Mouse (Mus musculus) megakaryocyte, embryonic 14.5 days (primary cell): ENCODE measurements around the gene Pde4d. TPM values are rescaled to one million over a fixed set of nuclear protein-coding genes. Genes with fewer than 3 reads are reported as not detected.

Experiments
- H3K27me3 ChIP-seq: replicated peaks from 2 replicates; pipeline ENCODE3; 2012; ENCODE audit warnings: inconsistent platforms
- H3K36me3 ChIP-seq: replicated peaks from 2 replicates; pipeline ENCODE3; 2012; ENCODE audit warnings: low read length, inconsistent platforms, mixed read lengths
- H3K4me1 ChIP-seq: 2 replicates; pipeline ENCODE4 v1.6.1; 2012; ENCODE audit warnings: inconsistent platforms
- H3K4me3 ChIP-seq: replicated peaks from 2 replicates; pipeline ENCODE3; 2012; ENCODE audit warnings: moderate library complexity, mild to moderate bottlenecking, inconsistent platforms
- H3K9me3 ChIP-seq: 2 replicates; pipeline ENCODE4 v1.6.1; 2012; ENCODE audit warnings: inconsistent platforms
- FLI1 ChIP-seq: IDR thresholded peaks from 2 replicates; pipeline ENCODE4 v1.6.1; 2012; ENCODE audit warnings: low read length, inconsistent platforms, mixed read lengths
- GATA1 ChIP-seq: IDR thresholded peaks from 3 replicates; pipeline ENCODE4 v1.6.1; 2012; ENCODE audit warnings: mixed read lengths, low read length, inconsistent platforms, borderline replicate concordance
- polyA plus RNA-seq: library from polyadenylated mRNA; stranded (reverse); fragments of >175 nt; gene quantifications from 2 replicates; pipeline ENCODE4 v1.2.3, GENCODE M21; 2012; ENCODE audit warnings: low replicate concordance; ENCODE audit not compliant: insufficient read depth

Pde4d gene
- polyA plus RNA-seq, 1 experiment = 2.8 TPM

DNA sequence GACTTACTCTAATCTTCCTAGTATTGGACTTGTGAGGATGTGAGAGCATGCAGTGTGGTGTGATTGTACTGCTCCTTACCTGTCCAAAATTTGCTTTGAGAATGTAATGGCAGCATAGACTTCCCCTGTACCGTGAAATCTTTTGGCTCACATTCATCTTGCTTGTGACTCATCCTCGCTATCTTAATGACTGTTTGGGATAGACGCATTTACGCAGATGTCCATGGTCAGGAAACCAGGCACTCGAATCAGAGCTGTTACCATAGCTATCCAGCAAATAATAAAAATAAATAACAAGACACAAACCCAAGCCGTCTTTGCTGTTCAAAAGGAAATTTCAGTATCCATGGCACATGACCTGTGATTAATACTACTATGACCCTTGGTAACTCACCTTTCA, 829.5 kb downstream of the Pde4d start:
- H3K27me3 ChIP-seq = no peaks in the 10 kb centered on the region
- H3K9me3 ChIP-seq = no peaks in the 10 kb centered on the region
- H3K4me3 ChIP-seq = no peak overlapping the region
- TF ChIP-seq GATA1 (no peak), FLI1 (no peak)
- H3K36me3 ChIP-seq = no peaks in the 10 kb centered on the region
- no peaks in the 10 kb centered on the region for H3K4me1 ChIP-seq

DNA sequence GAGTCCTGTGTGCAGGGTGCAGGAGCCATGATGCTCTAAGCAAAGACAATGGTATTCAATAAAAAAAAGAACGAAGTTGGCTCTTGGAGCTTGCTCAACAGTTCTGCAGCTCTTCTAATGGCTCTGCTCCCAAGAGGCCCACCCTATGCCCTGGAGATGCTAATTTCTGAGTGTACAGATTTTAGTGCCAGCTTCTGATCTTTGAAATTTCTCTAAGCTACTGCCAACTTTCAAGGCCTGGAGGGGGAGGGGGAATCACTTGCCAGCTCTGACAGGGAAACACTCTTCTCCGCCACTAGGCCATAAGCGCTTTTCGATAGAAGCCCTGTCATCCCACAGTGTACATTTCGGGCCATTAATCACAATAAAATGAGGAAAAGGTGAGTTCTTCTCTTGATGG, 830.7 kb downstream of the Pde4d start:
- no peaks in the 10 kb centered on the region for H3K36me3 ChIP-seq
- TF ChIP-seq FLI1 (no peak), GATA1 (no peak)
- H3K27me3 ChIP-seq = no peaks in the 10 kb centered on the region
- H3K9me3 ChIP-seq = no peaks in the 10 kb centered on the region
- H3K4me3 ChIP-seq = no peak overlapping the region
- no peaks in the 10 kb centered on the region for H3K4me1 ChIP-seq

DNA sequence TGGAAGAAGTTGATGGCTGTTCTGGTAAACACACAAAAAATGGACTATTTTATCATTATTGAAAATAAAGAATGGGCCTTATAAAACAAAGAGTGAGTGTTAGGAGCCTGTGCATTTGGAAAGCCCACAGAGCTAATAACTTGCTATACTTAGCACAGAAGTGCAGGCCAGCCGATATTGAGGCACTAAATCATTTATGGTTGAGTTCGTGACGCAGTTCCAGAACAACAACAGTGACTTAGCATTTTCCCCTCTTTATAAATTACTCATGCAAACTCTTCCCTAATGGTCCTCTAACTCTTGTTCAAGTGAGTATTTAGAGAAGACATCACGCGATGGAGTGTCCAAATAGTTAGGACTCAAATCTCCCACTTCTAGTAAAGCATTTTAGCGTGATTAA, 837.7 kb downstream of the Pde4d start:
- no peak overlapping the region for H3K4me3 ChIP-seq
- no peak for TF ChIP-seq GATA1
- TF ChIP-seq FLI1 = no peak

GRCm38 (mm10) chr13:109290922-109291321, 841.2 kb downstream of the Pde4d start:
- H3K36me3 ChIP-seq = no peaks in the 10 kb centered on the region
- H3K27me3 ChIP-seq = no peaks in the 10 kb centered on the region
- TF ChIP-seq GATA1 = no peak
- peaks cover 12% of the 10 kb centered on the region for H3K4me1 ChIP-seq
- no peak overlapping the region for H3K4me3 ChIP-seq
- no peaks in the 10 kb centered on the region for H3K9me3 ChIP-seq

More for the DNA sequence above, 837.7 kb downstream of the Pde4d start:
- Histone ChIP-seq H3K9me3 (no peaks in the 10 kb centered on the region), H3K27me3 (no peaks in the 10 kb centered on the region), H3K36me3 (no peaks in the 10 kb centered on the region), H3K4me1 (0 out of 2 replicates have a peak, but pooled peaks cover 5% of the 10 kb centered on the region)

DNA sequence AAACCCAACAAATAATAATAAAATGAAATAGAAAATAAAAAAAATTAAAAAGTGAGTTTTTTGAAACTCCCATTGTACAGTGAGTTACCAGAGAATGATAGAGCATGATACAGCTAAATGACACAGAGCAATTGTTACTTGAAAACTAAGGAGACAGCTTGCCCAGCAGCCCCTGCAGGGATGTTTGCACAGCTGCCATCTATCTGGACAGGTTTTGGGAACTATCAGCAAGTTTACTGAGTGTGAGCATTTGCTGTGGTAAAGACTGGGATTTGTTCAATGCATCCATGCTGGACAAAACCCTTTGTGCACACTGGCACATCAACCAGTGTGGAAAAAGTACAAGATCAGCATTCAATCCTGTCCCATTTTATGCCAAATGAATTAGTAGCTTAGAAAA, 843.3 kb downstream of the Pde4d start:
- TF ChIP-seq FLI1 (no peak), GATA1 (no peak)
- H3K9me3 ChIP-seq = no peaks in the 10 kb centered on the region
- H3K4me1 ChIP-seq = peaks cover 6% of the 10 kb centered on the region
- no peaks in the 10 kb centered on the region for H3K27me3 ChIP-seq
- H3K4me3 ChIP-seq = no peak overlapping the region
- no peaks in the 10 kb centered on the region for H3K36me3 ChIP-seq

DNA sequence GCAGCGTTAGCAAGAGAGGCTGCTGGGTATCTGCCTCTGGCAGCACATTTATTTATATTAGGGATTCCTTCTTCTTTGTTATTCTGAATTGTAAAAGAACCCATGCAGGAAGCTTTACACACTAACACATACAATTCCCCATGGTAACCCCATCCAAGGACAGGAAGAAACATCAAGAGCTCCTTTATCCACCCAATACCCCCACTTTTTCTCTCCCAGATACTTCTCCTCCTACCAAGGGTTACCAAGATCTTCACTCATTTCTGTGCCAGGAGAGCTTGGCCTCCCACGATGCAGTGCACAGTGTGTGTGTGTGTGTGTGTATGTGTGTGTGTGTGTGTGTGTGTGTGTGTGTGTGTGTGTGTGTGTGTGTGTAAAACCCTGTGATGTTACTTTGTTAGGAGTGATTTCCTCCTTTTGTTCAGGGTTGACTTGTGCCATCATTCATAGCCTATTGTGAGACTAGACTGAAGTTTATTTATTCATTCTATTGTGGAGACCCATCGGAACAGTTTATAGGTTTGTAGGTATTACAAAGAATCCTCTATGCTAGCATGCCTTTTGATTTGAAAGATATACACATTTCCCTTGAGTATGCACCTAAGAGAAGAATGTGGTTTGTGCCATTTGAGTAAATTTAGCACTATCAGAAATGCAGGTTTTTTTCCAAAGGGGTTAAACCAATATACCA, 846.7 kb downstream of the Pde4d start:
- peaks cover 21% of the 10 kb centered on the region for H3K4me1 ChIP-seq
- TF ChIP-seq FLI1 = no peak
- TF ChIP-seq GATA1 = no peak
- no peaks in the 10 kb centered on the region for H3K9me3 ChIP-seq
- H3K36me3 ChIP-seq = no peaks in the 10 kb centered on the region
- no peak overlapping the region for H3K4me3 ChIP-seq
- H3K27me3 ChIP-seq = no peaks in the 10 kb centered on the region

DNA sequence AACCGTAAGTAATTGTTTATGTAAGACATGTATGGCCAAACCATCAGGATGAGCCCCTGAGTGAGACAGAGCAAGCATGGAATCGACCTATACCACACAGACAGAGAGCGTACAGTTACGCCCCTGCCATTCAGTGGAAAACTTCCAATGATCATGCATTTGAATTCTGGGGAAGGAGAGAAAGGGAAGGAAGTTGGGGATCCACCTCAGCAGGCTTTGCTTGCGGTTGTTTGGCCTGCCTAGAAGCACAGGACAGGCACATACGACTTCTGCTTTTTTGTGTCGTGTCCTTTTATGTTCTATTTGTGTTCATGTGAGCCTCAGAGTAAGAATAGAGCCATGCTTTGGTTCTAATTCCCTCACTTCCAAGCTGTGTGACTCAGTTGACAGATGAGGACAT, 849.1 kb downstream of the Pde4d start:
- TF ChIP-seq GATA1 (no peak), FLI1 (no peak)
- Histone ChIP-seq H3K36me3 (no peaks in the 10 kb centered on the region), H3K9me3 (no peaks in the 10 kb centered on the region), H3K4me3 (peak overlapping the region; percentile 82), H3K27me3 (no peaks in the 10 kb centered on the region), H3K4me1 (peaks cover 15% of the 10 kb centered on the region)

GRCm38 (mm10) chr13:109299511-109300250, 849.9 kb downstream of the Pde4d start:
- no peak overlapping the region for H3K4me3 ChIP-seq
- no peaks in the 10 kb centered on the region for H3K9me3 ChIP-seq
- peaks cover 15% of the 10 kb centered on the region for H3K4me1 ChIP-seq
- no peak for TF ChIP-seq FLI1
- H3K27me3 ChIP-seq = no peaks in the 10 kb centered on the region
- no peaks in the 10 kb centered on the region for H3K36me3 ChIP-seq

GRCm38 (mm10) chr13:109312542-109312941, 862.8 kb downstream of the Pde4d start:
- H3K36me3 ChIP-seq = no peaks in the 10 kb centered on the region
- no peak overlapping the region for H3K4me3 ChIP-seq
- H3K27me3 ChIP-seq = no peaks in the 10 kb centered on the region
- TF ChIP-seq GATA1 = no peak
- TF ChIP-seq FLI1 = no peak
- H3K4me1 ChIP-seq = no peaks in the 10 kb centered on the region
- peaks cover under 1% of the 10 kb centered on the region for H3K9me3 ChIP-seq

- Histone ChIP-seq H3K4me3 (no peak overlapping the region), H3K9me3 (no peaks in the 10 kb centered on the region), H3K27me3 (no peaks in the 10 kb centered on the region), H3K4me1 (peaks cover 2% of the 10 kb centered on the region; the same call in 1 of the 2 replicates), H3K36me3 (no peaks in the 10 kb centered on the region)
- TF ChIP-seq GATA1 (no peak), FLI1 (no peak)
Measured at GRCm38 (mm10) chr13:109315608-109316007, 865.9 kb downstream of the Pde4d start.
